Mouse (Mus musculus) liver, embryonic 15.5 days (tissue): ENCODE data around the gene Cog4. TPM values are rescaled to one million over a fixed set of nuclear protein-coding genes. Genes with fewer than 3 reads are reported as not detected.

Source experiments
- ATAC-seq: fragments of 200-750 bp; cut with Nextera tagmentation; 2 replicates; pipeline ENCODE4 v1.8.0; 2017; ENCODE audit warnings: moderate number of reproducible peaks, mild to moderate bottlenecking, moderate library complexity; ENCODE audit not compliant: insufficient read depth
- H3K27ac ChIP-seq: fragments of 300-500 bp; sonication (generic); replicated peaks from 2 replicates; pipeline ENCODE4 v1.5.1; 2015; ENCODE audit warnings: mild to moderate bottlenecking, inconsistent platforms
- H3K27me3 ChIP-seq: fragments of 300-500 bp; sonication (generic); 2 replicates; pipeline ENCODE4 v1.6.1; 2015; ENCODE audit warnings: mild to moderate bottlenecking, inconsistent platforms
- H3K36me3 ChIP-seq: fragments of 300-500 bp; sonication (generic); replicated peaks from 2 replicates; pipeline ENCODE4 v1.6.1; 2015; ENCODE audit warnings: moderate library complexity, mild to moderate bottlenecking, inconsistent platforms
- H3K4me1 ChIP-seq: fragments of 300-500 bp; sonication (generic); replicated peaks from 2 replicates; pipeline ENCODE4 v1.6.1; 2015; ENCODE audit warnings: inconsistent platforms
- H3K4me2 ChIP-seq: fragments of 300-500 bp; sonication (generic); 2 replicates; pipeline ENCODE4 v1.6.1; 2015; ENCODE audit warnings: moderate library complexity, mild to moderate bottlenecking, inconsistent platforms
- H3K4me3 ChIP-seq: fragments of 300-500 bp; sonication (generic); replicated peaks from 2 replicates; pipeline ENCODE4 v1.5.1; 2015; ENCODE audit warnings: mild to moderate bottlenecking, inconsistent platforms
- H3K9ac ChIP-seq: fragments of 300-500 bp; sonication (generic); 2 replicates; pipeline ENCODE4 v1.6.1; 2015; ENCODE audit warnings: moderate library complexity, mild to moderate bottlenecking, inconsistent platforms
- H3K9me3 ChIP-seq: fragments of 300-500 bp; sonication (generic); replicated peaks from 2 replicates; pipeline ENCODE4 v1.6.1; 2016; ENCODE audit warnings: inconsistent platforms
- WGBS: fragments of 180-500 bp; shearing (Covaris S2); methylation state at CpG from one replicate; pipeline ENCODE4 v1.1.7; 2015; ENCODE audit warnings: mixed read lengths; ENCODE audit not compliant: insufficient replicate concordance; 5-methylcytosine and 5-hydroxymethylcytosine counted together
- polyA plus RNA-seq: library from polyadenylated mRNA; unstranded; fragments of >200 nt; fragmentation: Nextera tagmentation; extraction: Ambion mirVana; gene quantifications from 2 replicates; pipeline ENCODE4 v1.2.1, GENCODE M21; 2015

Gene Cog4
- polyA plus RNA-seq, 1 experiment from 2014 or later, result 28.3 TPM

DNA sequence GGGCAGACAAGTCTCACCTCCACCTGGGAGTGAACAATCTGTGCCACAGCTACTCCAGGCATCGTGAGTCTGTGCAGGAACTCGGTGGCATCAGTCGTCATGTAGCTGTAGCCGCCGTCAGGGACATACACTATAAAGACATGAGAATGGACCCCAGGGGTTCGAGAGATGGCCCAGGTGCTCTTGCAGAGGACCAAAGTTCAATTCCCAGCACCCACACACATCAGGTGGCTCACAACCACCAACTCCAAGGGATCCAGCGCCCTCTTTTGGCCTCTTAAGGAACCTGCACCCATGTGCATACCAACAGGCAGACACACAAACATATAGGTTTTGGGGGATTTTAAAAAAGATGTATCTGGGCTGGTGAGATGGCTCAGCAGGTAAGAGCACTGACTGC lies 45.6 kb downstream of the Cog4 start:
- Histone ChIP-seq H3K27me3 (no peaks in the 10 kb centered on the region), H3K27ac (no peak overlapping the region), H3K4me1 (0 out of 2 replicates have a peak, but pooled peaks cover 10% of the 10 kb centered on the region), H3K4me2 (no peak overlapping the region), H3K9ac (no peak overlapping the region), H3K9me3 (no peaks in the 10 kb centered on the region), H3K4me3 (no peak overlapping the region), H3K36me3 (peaks cover 17% of the 10 kb centered on the region; the same call in 1 of the 2 replicates)
- ATAC-seq, result no peak
- WGBS, result 77% methylated on average over 7 of the region's 7 CpGs

DNA sequence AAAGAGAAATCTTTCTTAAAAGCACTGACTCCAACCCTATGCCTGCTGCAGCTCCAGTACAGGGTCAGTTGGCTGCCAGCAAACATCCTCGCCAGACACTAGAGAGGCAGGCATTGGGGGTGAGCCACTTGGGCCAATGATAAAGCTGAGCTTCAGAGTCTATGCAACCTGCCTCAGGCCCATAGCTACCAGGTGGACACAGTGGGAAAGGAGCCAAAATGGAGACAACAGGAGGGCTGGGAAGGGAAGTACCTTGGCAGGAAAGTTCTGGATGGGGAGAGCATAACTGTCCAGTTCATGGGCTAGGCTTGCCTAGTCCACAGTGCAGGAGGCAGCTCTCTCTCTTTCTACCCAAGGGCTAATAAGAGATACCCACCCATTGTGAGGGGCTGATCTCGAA lies 46.5 kb downstream of the Cog4 start:
- Histone ChIP-seq H3K9me3 (no peaks in the 10 kb centered on the region), H3K4me3 (no peak overlapping the region), H3K36me3 (peaks cover 14% of the 10 kb centered on the region; the same call in 1 of the 2 replicates), H3K27ac (no peak overlapping the region), H3K4me2 (no peak overlapping the region), H3K27me3 (no peaks in the 10 kb centered on the region), H3K4me1 (0 out of 2 replicates have a peak, but pooled peaks cover 10% of the 10 kb centered on the region), H3K9ac (no peak overlapping the region)
- ATAC-seq, result no peak
- WGBS, result 67% methylated on average over 2 of the region's 2 CpGs

DNA sequence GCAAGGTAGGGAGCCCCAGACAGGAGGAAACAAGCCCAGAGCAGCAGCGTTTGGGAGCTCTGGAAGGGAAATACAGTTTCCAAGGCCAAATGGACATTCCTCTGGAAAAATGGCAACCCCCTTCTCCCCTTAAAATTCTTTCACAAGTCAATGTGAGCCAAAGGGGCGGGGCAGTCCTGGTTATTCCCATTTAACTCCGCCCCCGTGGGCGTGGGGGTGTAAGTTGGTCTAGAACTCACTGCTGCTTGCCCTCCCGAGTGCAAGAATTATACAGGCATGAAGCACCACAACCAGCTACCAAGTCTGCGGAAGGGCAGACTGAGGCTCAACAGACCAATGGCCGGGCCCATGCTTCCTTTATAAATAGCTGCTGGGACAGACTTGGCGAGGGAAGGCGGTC lies 48.5 kb downstream of the Cog4 start:
- 72% methylated on average over 10 of the region's 10 CpGs for WGBS
- no peaks in the 10 kb centered on the region for H3K27me3 ChIP-seq
- no peak overlapping the region for H3K4me3 ChIP-seq
- 0 out of 2 replicates have a peak, but pooled peaks cover 10% of the 10 kb centered on the region for H3K4me1 ChIP-seq
- no peaks in the 10 kb centered on the region for H3K9me3 ChIP-seq
- no peak for ATAC-seq
- H3K36me3 ChIP-seq, result peaks cover 13% of the 10 kb centered on the region
- no peak overlapping the region for H3K4me2 ChIP-seq
- H3K9ac ChIP-seq, result no peak overlapping the region
- H3K27ac ChIP-seq, result no peak overlapping the region

DNA sequence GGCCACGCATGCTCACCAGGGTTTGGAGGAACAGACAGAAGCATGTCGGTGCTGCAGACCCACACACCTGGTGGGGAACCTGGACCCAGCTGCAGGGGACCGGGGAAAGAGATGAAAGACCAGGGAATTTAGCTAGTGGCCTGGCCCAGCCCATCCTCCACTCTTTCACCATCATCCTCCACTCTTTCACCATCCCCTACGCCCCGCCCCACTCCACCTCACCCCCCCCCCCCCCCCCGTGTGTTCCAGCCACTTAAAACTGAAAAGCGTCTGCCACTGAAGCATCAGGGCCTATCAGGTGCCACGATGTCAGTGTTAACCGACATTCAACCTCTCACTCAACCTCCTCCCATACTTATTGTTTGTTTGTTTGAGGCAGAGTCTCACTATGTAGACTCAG lies 48.9 kb downstream of the Cog4 start:
- Histone ChIP-seq H3K4me1 (0 out of 2 replicates have a peak, but pooled peaks cover 6% of the 10 kb centered on the region), H3K36me3 (peaks cover 13% of the 10 kb centered on the region), H3K27ac (no peak overlapping the region), H3K9ac (no peak overlapping the region), H3K9me3 (no peaks in the 10 kb centered on the region), H3K4me2 (no peak overlapping the region), H3K4me3 (no peak overlapping the region), H3K27me3 (no peaks in the 10 kb centered on the region)
- WGBS, result 68% methylated on average over 9 of the region's 9 CpGs
- ATAC-seq, result no peak

DNA sequence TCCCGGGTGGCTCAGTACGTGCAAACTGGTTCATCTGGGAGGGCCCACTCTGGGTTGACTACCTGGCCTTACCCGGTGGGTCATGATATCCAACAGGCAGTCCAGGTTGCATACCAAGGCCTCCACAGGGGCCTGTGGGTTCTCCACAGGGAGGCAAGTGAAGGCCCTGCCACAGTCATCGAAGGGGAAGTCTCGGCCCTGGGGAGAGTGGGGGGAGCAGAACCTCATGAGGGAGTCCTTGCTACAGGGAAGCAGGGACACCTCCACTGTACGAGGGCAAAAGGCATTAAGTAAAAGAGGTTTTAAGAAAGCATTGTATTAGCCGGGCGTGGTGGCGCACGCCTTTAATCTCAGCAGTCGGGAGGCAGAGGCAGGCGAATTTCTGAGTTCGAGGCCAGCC lies 49.4 kb downstream of the Cog4 start:
- no peak for ATAC-seq
- 77% methylated on average over 13 of the region's 13 CpGs for WGBS

DNA sequence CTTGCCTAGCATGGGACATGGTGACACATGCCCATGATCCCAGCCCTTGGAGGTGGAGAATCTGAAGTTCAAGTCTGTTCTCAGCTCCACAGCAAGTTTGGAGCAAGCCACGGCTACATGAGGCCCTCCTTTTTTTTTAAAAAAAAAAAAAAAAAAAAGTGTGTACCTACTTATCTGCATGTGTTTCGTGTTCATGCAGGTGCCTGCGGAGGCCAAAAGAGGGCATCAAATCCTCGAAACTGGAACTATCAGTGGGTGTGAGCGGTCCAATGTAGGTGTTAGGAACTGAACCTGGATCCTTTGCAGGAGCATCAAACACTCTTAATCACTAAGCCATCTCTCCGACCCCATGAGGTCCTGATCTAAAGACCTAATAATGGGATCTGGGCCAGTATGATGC lies 51.1 kb downstream of the Cog4 start:
- 78% methylated on average over 6 of the region's 6 CpGs for WGBS
- no peak for ATAC-seq
- peaks cover 18% of the 10 kb centered on the region for H3K4me1 ChIP-seq

More for the DNA sequence above, 49.4 kb downstream of the Cog4 start:
- Histone ChIP-seq H3K27me3 (no peaks in the 10 kb centered on the region), H3K4me3 (no peak overlapping the region), H3K4me1 (peaks cover 9% of the 10 kb centered on the region; the same call in 1 of the 2 replicates), H3K36me3 (peaks cover 13% of the 10 kb centered on the region), H3K9ac (no peak overlapping the region), H3K4me2 (no peak overlapping the region), H3K9me3 (no peaks in the 10 kb centered on the region), H3K27ac (no peak overlapping the region)

DNA sequence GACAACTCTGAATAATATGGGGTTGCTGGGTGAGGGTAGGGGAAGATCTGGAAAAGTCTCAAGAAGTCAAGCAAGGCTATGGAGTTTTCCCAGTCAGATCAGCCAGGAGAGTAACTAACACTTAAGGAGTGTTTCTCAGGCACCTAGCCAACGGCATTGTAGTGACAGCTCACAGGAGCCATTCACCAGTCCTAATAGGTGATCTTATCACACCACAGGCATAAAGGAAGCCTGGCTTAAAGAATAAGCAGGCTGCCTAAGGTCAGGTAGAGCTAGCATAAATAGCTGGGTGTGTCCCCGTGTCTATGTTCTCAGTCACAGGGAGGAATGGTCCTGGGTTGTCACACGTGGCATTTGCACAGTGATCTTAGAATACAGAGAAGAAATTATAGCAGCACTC lies 54.7 kb downstream of the Cog4 start:
- H3K27me3 ChIP-seq, result no peaks in the 10 kb centered on the region
- peaks cover 16% of the 10 kb centered on the region for H3K4me1 ChIP-seq
- H3K27ac ChIP-seq, result no peak overlapping the region
- no peak overlapping the region for H3K4me2 ChIP-seq
- ATAC-seq, result no peak
- H3K9me3 ChIP-seq, result no peaks in the 10 kb centered on the region
- H3K9ac ChIP-seq, result no peak overlapping the region
- no peak overlapping the region for H3K4me3 ChIP-seq
- WGBS, result 57% methylated on average over 3 of the region's 3 CpGs
- peaks cover 9% of the 10 kb centered on the region; the same call in 1 of the 2 replicates for H3K36me3 ChIP-seq

More for the DNA sequence above, 51.1 kb downstream of the Cog4 start:
- no peak overlapping the region for H3K9ac ChIP-seq
- H3K4me2 ChIP-seq, result no peak overlapping the region
- no peak overlapping the region for H3K4me3 ChIP-seq
- H3K27me3 ChIP-seq, result no peaks in the 10 kb centered on the region
- no peaks in the 10 kb centered on the region for H3K9me3 ChIP-seq
- H3K36me3 ChIP-seq, result peaks cover 9% of the 10 kb centered on the region; the same call in 1 of the 2 replicates
- no peak overlapping the region for H3K27ac ChIP-seq

DNA sequence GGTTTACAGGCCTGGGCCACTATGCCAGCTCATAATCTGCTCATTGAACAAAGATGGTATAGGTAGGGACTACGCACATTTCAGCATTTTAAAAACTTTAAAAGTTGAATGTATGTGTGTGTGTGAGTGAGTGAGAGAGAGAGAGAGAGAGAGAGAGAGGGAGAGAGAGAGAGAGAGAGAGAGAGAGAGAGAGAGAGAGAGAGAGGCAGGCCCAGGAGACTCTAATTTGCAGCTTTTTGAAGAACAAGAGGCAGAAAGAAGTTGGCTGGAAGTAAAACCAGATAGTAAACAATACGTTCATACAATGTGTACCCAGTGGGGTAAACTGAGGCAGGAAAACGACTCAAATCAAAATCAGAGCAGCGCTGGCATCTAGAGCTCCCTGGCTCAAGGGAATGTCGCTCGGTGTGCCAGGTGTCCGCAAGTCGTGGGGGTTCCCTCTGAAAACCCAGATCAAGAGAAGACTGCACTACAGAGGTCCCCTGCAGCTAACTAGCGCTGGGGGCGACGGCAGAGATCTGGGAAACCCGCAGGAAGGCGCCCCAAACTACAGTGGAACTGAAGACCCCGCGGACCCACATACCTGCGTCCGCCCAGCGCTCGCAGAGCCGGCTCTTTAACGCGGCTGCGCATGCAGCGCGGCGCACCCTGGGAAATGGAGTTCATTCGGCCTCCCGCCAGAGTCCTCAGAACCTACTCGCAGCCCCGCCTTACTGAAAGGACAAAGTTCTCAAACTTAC lies 55.6 kb downstream of the Cog4 start, which contains the start of gene Fuk:
Gene Fuk, minus strand, starts transcription at position 650 of the 740 bp plus-strand sequence.
- Histone ChIP-seq H3K36me3 (peaks cover 9% of the 10 kb centered on the region; the same call in 1 of the 2 replicates), H3K9ac (peak within 1 kb of the TSS; percentile 65), H3K27ac (no peak within 1 kb of the TSS), H3K4me3 (peak within 1 kb of the TSS; percentile 71), H3K4me2 (peak within 1 kb of the TSS; percentile 75), H3K4me1 (peaks cover 19% of the 10 kb centered on the region), H3K27me3 (no peaks in the 10 kb centered on the region), H3K9me3 (no peaks in the 10 kb centered on the region)
- 3% methylated on average over 30 of the region's 30 CpGs for WGBS
- ATAC-seq, result peak; percentile 92

DNA sequence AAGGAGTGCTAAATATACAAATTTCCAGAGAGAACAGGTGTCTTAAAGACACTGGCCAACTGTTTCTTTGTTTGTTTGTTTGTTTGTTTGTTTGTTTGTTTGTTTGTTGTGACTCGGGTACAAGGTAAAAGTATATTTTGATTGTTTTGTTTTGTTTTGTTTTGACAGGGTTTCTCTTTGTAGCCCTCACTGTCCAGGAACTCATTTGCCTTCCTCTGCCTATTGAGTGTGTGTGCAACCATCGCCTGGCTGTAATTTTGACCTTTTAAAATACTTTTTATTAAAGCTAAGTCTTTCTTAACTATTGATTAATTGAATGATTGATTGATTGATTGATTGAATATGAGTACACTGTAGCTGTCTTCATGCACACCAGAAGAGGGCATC lies 56.2 kb downstream of the Cog4 start:
- H3K27ac ChIP-seq, result no peak overlapping the region
- H3K4me2 ChIP-seq, result peak overlapping the region; percentile 75
- H3K36me3 ChIP-seq, result peaks cover 5% of the 10 kb centered on the region; the same call in 1 of the 2 replicates
- H3K9me3 ChIP-seq, result no peaks in the 10 kb centered on the region
- H3K27me3 ChIP-seq, result no peaks in the 10 kb centered on the region
- peak overlapping the region; percentile 71 for H3K4me3 ChIP-seq
- H3K4me1 ChIP-seq, result peaks cover 23% of the 10 kb centered on the region
- 26% methylated on average over 2 of the region's 2 CpGs for WGBS
- no peak overlapping the region; the same call in 1 of the 2 replicates for H3K9ac ChIP-seq
- ATAC-seq, result 0 out of 2 replicates have a peak, but pooled peaks have one; percentile 7

DNA sequence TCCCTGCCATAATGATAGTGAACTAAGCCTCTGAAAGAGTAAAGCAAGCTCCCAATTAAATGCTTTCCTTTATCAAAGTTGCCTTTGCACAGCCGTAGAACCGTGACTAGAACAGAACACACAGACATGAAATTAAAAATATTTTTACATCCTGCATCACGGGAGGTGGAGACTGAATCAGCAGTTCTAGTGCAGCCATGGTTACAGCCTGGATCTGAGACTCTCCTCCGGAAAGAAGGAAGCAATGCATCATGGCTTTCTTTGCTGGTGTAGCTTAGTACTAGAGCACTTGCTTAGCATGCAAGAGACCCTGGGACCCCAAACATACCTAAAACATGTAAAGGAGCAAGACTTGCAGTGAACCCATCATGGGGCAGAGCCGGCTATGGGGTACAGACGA lies 59.0 kb downstream of the Cog4 start:
- H3K27me3 ChIP-seq, result no peaks in the 10 kb centered on the region
- H3K9ac ChIP-seq, result no peak overlapping the region
- no peak for ATAC-seq
- H3K4me1 ChIP-seq, result peaks cover 23% of the 10 kb centered on the region
- no peaks in the 10 kb centered on the region for H3K36me3 ChIP-seq
- H3K9me3 ChIP-seq, result no peaks in the 10 kb centered on the region
- H3K4me2 ChIP-seq, result no peak overlapping the region
- H3K4me3 ChIP-seq, result no peak overlapping the region
- 77% methylated on average over 6 of the region's 6 CpGs for WGBS
- H3K27ac ChIP-seq, result no peak overlapping the region

DNA sequence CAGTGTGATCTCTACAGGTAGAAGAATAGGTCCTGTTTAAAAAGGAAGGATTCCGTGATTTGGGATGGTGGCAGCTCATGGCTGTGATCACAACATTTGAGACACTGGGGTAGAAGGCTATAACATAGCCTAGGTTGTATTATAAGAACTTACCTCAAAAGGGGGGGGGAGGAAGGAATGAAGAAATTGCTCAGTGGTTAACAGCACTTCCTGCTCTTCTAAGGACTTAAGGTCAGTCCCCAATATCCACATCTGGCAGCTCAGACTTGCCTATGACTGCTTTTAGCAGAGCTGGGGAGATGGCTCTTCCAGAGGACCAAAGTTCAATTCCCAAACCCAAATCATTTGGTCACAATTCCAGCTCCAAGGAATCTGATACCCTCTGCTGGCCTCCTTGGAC lies 60.3 kb downstream of the Cog4 start:
- Histone ChIP-seq H3K9me3 (no peaks in the 10 kb centered on the region), H3K4me2 (no peak overlapping the region)

More for the DNA sequence above, 60.3 kb downstream of the Cog4 start:
- Histone ChIP-seq H3K4me3 (no peak overlapping the region), H3K4me1 (peaks cover 18% of the 10 kb centered on the region), H3K36me3 (no peaks in the 10 kb centered on the region), H3K27ac (no peak overlapping the region), H3K27me3 (no peaks in the 10 kb centered on the region), H3K9ac (no peak overlapping the region)
- 75% methylated on average over 1 of the region's 1 CpGs for whole genome bisulfite sequencing
- no peak for ATAC-seq
